Mouse (Mus musculus) adrenal gland, adult 2 months (tissue): ENCODE measurements around the gene Gm45753. TPM values are rescaled to one million over a fixed set of nuclear protein-coding genes. Genes with fewer than 3 reads are reported as not detected.
"Not testable (repeated sequence)": the region's sequence is repeated elsewhere in the genome, so short reads cannot be mapped to it uniquely, and the experiment has no call there.

Experiments
- DNase-seq: peaks from one replicate; pipeline ENCODE4 v3.0.0; 2021
- long read RNA-seq: library from polyadenylated mRNA; stranded (forward); transcript quantifications from one replicate; pipeline ENCODE4 v2.0.0, GENCODE M21; 2021
- polyA plus RNA-seq: library from polyadenylated mRNA; depleted of rRNA; stranded (reverse); fragments of >200 nt; gene quantifications from 2 replicates; pipeline ENCODE4 v1.2.3, GENCODE M21; 2012; rRNA removed
- total RNA-seq, 2 experiments: library from RNA; stranded (reverse); gene quantifications; 2 replicates each; pipeline ENCODE4 v1.2.3; 2021

The Gm45753 gene
- under 1 TPM in 1 of 2 experiments, not detected in 1; 0.29 TPM for total RNA-seq
- polyA plus RNA-seq = not detected in 2 replicates
- long read RNA-seq = 0 reads

- no peak for DNase-seq
Measured at GRCm38 (mm10) chr8:45308366-45308765, at the start of gene Gm45753. Gene Gm45753 (minus strand): TSS chr8:45308466.

DNA sequence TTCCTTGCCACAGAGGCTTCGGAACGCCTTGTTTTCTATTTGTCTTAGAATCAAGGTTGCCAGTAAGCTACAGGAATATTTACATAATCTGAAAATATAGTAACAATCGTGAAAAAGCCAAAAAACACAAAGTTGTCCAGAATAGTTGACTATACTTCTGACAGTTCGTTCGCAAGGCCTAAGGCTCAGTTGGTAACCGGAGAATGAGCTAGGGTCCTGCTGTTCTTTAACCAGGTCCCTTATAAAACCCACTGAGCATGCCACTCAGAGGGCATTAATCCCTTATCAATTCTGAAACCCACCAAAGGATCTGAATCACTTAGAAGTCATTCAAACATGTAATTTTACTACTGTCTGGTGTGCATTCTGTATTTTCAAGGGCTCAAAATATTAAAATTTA lies 47.5 kb upstream of the Gm45753 start:
- DNase-seq = no peak

- peak; percentile 58 for DNase-seq
Measured at GRCm38 (mm10) chr8:45345031-45345430, 36.8 kb upstream of the Gm45753 start.

- no peak for DNase-seq
Measured at GRCm38 (mm10) chr8:45344298-45344697, 36.0 kb upstream of the Gm45753 start.

- no peak for DNase-seq
Measured at GRCm38 (mm10) chr8:45341630-45342628, 33.7 kb upstream of the Gm45753 start.

GRCm38 (mm10) chr8:45333493-45333892 lies 25.2 kb upstream of the Gm45753 start:
- DNase-seq = peak; percentile 79

GRCm38 (mm10) chr8:45332685-45333409 lies 24.6 kb upstream of the Gm45753 start, which contains the start of gene Cyp4v3:
Gene Cyp4v3 (minus strand): TSS chr8:45333216.
- DNase-seq = peak; percentile 90

DNA sequence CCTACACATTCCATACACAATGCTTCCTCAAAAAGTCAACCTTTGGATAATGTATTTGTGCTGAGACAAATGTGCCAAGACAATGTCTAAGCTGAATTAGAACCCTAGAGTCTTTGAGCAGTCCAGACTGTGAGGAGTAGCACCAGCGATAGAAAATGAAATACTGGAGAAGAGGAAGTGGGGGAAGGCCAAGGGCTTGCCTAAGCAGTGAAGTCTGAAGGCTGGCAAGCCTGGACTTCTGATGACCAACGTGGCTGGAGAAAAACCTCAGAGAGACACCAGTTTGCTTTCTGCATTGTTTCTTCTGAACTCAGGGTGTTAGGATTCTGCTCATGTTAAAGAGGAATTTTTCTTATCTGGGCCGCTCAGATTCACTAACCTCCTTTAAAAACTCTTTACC lies 22.6 kb upstream of the Gm45753 start:
- DNase-seq = no peak

GRCm38 (mm10) chr8:45329206-45329980 lies 21.1 kb upstream of the Gm45753 start:
- DNase-seq = no peak

DNA sequence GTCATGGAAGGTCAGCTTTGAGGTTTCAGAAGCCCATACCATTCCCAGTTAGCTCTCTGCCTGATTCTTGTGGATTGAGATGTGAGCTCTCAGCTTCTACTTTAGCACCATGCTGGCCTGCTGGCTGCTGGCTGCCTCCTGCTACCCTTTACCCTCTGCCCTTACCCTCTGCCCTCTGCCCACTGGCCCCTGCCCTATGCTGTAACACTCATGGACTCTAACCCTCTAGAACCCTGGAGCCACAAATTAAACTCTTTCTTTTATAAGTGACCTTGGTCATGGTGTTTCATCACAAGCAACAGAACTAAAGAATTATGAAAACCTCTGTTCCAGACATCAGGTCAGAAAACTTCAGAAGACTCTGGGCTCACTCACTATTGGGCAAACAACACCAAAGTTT lies 18.8 kb upstream of the Gm45753 start:
- DNase-seq = not testable (repeated sequence)

DNA sequence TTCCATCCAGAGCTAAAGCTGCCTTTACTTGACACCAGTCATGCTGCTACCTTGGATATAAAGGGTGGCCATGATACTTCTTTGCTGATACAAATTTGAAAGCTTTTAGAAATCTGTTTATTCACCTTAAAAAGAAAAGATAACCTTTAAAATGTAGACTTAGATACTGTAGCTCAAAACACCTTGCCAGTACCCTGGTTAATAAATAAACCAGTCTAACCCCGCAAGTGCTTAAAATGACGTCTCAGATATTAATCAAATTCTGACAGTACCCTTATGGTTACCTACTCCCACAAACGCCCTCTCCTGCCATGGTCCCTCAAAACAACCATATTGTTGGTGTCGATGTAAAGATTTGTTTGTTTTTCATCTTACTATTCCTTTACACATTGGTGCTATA lies 15.9 kb upstream of the Gm45753 start:
- DNase-seq = no peak

DNA sequence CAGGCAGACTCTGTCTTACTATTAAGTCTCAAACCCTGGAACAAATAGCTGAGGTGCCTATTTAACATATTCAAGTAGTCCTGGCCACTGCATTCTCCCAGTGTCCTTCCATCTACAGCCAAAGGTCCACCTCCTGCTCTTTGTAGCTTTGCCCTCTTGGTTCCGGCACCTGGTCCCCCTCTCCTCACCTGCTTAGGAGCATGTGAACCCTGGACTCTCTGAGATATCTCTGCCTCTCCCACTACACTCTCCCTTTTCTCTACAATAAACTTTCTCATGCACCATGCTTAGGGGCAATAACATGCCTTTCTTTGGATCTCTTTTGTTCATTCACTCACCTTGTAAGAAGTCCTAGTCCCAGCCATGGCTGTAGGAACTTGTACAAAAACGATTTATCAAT lies 13.1 kb upstream of the Gm45753 start:
- no peak for DNase-seq

- DNase-seq = no peak
Measured at GRCm38 (mm10) chr8:45320930-45321329, 12.7 kb upstream of the Gm45753 start.

DNA sequence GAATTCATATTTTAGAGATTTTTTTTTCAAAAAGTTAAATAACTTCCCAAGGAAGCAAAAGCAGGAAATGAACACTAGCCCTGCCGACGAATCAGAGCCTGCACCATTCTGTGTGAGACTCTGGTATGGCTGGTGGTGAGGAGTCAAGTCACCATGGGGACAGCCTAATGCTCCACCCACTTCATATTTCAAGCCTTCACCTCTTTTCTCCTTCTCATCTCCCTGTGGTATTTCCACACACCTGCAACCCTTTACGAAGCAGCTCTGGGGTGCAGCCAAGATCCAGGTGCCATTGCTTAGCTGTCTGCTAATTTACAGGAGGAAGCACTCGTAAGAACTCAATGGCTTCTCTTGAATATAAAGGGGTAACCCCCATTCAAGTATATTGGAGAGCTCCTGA lies 2.7 kb upstream of the Gm45753 start:
- no peak for DNase-seq

DNA sequence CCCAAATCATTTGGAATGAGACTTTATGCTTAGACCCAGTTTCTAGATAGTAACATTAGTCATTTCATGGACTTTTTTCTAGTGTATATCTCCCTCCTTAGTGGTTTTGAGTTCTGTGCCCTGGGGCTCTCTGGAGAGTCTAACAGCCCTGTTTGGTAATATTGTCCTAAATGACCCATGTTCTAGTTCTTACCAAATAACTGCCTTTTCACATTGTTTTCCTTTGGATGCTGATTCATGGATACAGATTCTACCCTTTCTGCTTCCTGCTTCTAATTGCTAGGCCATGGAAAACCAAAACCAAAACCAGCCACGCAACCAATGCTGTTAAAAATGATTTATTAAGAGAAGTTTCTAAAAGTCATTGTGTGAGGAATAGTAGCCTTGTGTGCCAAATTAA lies 2.8 kb downstream of the Gm45753 start:
- no peak for DNase-seq

GRCm38 (mm10) chr8:45304354-45304753 lies 3.9 kb downstream of the Gm45753 start:
- no peak for DNase-seq

DNA sequence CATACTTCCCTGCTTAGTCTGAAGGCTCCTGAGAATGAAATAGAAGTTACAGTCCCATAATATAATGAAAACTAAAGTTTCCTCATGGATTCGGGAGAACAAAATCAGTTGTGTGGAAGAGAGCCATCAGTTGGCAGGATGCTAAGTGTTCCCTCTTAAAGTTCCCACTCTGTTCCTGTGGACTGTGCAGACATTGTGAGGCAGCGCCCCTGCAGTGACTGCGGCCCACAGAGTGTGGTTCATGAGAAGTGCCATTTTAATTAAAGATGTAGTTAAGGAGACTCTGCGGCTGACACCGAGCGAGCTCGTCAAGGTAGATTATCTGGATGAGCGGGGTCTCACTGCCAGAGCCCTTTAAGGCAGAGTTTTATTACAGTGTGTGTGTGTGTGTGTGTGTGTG lies 5.9 kb downstream of the Gm45753 start:
- DNase-seq = no peak

- no peak for DNase-seq
Measured at GRCm38 (mm10) chr8:45295276-45295675, 13.0 kb downstream of the Gm45753 start.

GRCm38 (mm10) chr8:45294687-45295086 lies 13.6 kb downstream of the Gm45753 start, which contains the start of gene Klkb1:
Gene Klkb1 (minus strand): TSS chr8:45294859.
- no peak for DNase-seq

- no peak for DNase-seq
Measured at GRCm38 (mm10) chr8:45291790-45292189, 16.5 kb downstream of the Gm45753 start.

DNA sequence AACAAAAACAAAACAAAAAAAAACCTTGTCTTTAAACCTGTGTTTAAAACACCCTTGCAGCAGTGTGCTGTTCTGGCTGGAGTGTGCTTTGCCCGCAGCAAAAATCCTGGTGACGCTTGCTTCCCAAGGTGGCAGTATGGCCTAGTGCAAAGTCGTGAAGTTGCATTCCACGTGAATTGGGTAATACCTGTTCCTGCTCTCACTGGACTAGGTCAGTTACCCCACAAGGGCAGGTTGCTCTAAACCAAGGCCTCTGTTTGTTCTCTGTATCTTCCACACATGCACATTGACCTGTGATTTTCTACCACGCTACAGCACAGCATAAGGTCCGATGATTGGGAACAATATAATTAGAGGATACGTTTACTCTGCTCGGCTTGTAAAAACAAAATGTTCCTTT lies 26.6 kb downstream of the Gm45753 start:
- DNase-seq = no peak

DNA sequence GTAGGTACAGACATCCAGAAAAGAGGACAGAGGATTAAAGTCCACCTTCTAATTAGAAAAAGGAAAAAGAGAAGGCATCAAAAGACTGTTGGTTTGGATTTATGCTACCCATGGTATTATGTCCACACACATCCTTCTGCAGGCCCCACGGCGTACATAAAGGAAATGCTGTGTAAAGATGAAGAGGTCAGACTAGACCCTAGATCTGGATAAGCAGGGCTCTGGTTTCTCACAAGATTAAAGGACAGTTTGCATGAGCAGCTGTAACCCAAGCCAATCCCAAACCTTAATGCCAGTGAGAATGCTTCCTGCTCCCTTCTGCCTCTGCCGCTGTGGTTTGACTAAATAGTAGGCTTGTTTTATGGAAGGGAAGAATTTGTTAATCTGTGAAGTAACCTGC lies 30.8 kb downstream of the Gm45753 start:
- DNase-seq = no peak
